Mouse (Mus musculus): ENCODE results near the gene Gm5134. TPM values are rescaled to one million over a fixed set of nuclear protein-coding genes. Genes with fewer than 3 reads are reported as not detected.

Gm5134 gene
- total and polyA plus RNA-seq, 3 experiments = not detected

DNA sequence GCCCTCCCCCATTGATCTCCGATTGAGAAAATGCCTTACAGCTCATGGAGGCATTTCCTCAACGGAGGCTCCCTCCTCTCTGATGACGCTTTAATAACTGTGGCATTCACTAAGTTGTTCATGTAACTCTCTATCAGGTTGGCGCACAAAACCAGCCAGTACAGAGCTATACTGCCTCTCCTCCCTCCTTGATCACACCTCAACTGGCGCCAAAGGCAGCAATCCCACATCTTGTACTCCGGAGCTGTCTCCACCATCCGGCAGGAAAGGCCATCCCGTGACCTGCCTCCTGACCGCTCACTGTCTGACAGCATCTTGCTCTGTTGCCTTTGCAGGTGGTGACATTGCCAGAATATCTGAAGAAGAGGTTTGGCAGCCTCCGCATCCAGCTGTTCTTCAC lies 19.5 kb downstream of the Gm5134 start:
- Histone ChIP-seq H3K27me3 (ENCODE audit: control insufficient read depth in 1 of 2, insufficient read depth in 2 of 2, low read length in 2 of 2) (peaks cover 3 to 8% of the 10 kb centered on the region in 2 experiments; a peak in 3 of 4 replicates), H3K27ac (ENCODE audit: control insufficient read depth, low read depth, low read length) (no peak overlapping the region), H3K79me2 (ENCODE audit: control insufficient read depth, insufficient read depth, low read length, poor library complexity) (no peaks in the 10 kb centered on the region), H3K4me1 (ENCODE audit: control insufficient read depth in 1 of 2, insufficient read depth in 2 of 2, low read length in 2 of 2) (no peaks in the 10 kb centered on the region), H3K9me3 (replicated peaks; ENCODE audit: insufficient read depth, low read length) (no peaks in the 10 kb centered on the region), H3K36me3 (ENCODE audit: control insufficient read depth in 1 of 2, insufficient read depth in 2 of 2, low read length in 2 of 2) (no peaks in the 10 kb centered on the region), H3K4me3 (ENCODE audit: control insufficient read depth in 1 of 2, insufficient read depth in 1 of 2, low read depth in 2 of 2, low read length in 2 of 2) (no peak overlapping the region), H3K9ac (ENCODE audit: control insufficient read depth, low read depth, low read length, poor library complexity, severe bottlenecking) (no peak overlapping the region)
- no peak for DNase-seq (ENCODE audit: low read depth, low spot score)
- TF ChIP-seq RAD21 (IDR thresholded peaks at IDR 0.05; ENCODE audit: low read depth, low read length) = no peak
- no peak for TF ChIP-seq UBTF (IDR thresholded peaks at IDR 0.05; ENCODE audit: borderline replicate concordance, insufficient read depth, low read depth, low read length)
- no peak for TF ChIP-seq MEF2A (IDR thresholded peaks at IDR 0.05; ENCODE audit: extremely low read depth, insufficient replicate concordance, low read depth, low read length, poor library complexity, severe bottlenecking)
- TF ChIP-seq JUND (IDR thresholded peaks at IDR 0.05; ENCODE audit: low read depth, low read length) = no peak
- no peak for TF ChIP-seq KAT2A (conservative IDR thresholded peaks at IDR 0.05; ENCODE audit: low read depth, low read length)
- no peak for TF ChIP-seq RCOR1 (IDR thresholded peaks at IDR 0.05; ENCODE audit: low read depth, low read length)
- no peak for TF ChIP-seq NRF1 (IDR thresholded peaks at IDR 0.05; ENCODE audit: insufficient read depth, low read depth, low read length, poor library complexity, severe bottlenecking)
- TF ChIP-seq USF2 (IDR thresholded peaks at IDR 0.05; ENCODE audit: borderline replicate concordance in 1 of 2, insufficient read depth in 1 of 2, low read depth in 1 of 2, low read length in 2 of 2) = no peak
- TF ChIP-seq BHLHE40 (IDR thresholded peaks at IDR 0.05; ENCODE audit: borderline replicate concordance, low read depth, low read length) = no peak
- TF ChIP-seq POLR2A (IDR thresholded peaks at IDR 0.05; ENCODE audit: control insufficient read depth in 1 of 2, insufficient read depth in 1 of 2, low read depth in 1 of 2, low read length in 2 of 2, poor library complexity in 1 of 2) = no peak
- TF ChIP-seq ZKSCAN1 (IDR thresholded peaks at IDR 0.05; ENCODE audit: low read depth, low read length) = no peak
- no peak for TF ChIP-seq ZC3H11A (IDR thresholded peaks at IDR 0.05; ENCODE audit: low read depth, low read length)
- no peak for TF ChIP-seq MAZ (IDR thresholded peaks at IDR 0.05; ENCODE audit: low read depth, low read length)
- no peak for TF ChIP-seq GABPA (IDR thresholded peaks at IDR 0.05; ENCODE audit: low read depth, low read length)

- no peaks in the 10 kb centered on the region for H3K4me1 ChIP-seq (ENCODE audit: control insufficient read depth in 1 of 2, insufficient read depth in 2 of 2, low read length in 2 of 2)
- peak; percentile 66 for DNase-seq (ENCODE audit: low read depth, low spot score)
- no peaks in the 10 kb centered on the region for H3K9me3 ChIP-seq (replicated peaks; ENCODE audit: insufficient read depth, low read length)
- no peaks in the 10 kb centered on the region for H3K79me2 ChIP-seq (ENCODE audit: control insufficient read depth, insufficient read depth, low read length, poor library complexity)
- no peak overlapping the region for H3K4me3 ChIP-seq (ENCODE audit: control insufficient read depth in 1 of 2, insufficient read depth in 1 of 2, low read depth in 2 of 2, low read length in 2 of 2)
- no peak overlapping the region for H3K9ac ChIP-seq (ENCODE audit: control insufficient read depth, low read depth, low read length, poor library complexity, severe bottlenecking)
- TF ChIP-seq MEF2A (IDR thresholded peaks at IDR 0.05; ENCODE audit: extremely low read depth, insufficient replicate concordance, low read depth, low read length, poor library complexity, severe bottlenecking) (no peak), EP300 (IDR thresholded peaks at IDR 0.05; ENCODE audit: low read depth in 1 of 2, low read length in 2 of 2) (no peak), CTCF (IDR thresholded peaks at IDR 0.05 in 2 of 3, conservative IDR thresholded peaks at IDR 0.05 in 1 of 3; ENCODE audit: control insufficient read depth in 1 of 3, insufficient read depth in 1 of 3, low read depth in 2 of 3, low read length in 3 of 3, poor library complexity in 1 of 3, severe bottlenecking in 1 of 3) (peak; percentile 69 to 96 (median 73)), ZMIZ1 (IDR thresholded peaks at IDR 0.05; ENCODE audit: low read depth, low read length) (no peak), RAD21 (IDR thresholded peaks at IDR 0.05; ENCODE audit: low read depth, low read length) (peak; percentile 29), TBP (IDR thresholded peaks at IDR 0.05; ENCODE audit: low read depth, low read length) (no peak), RCOR1 (IDR thresholded peaks at IDR 0.05; ENCODE audit: low read depth, low read length) (no peak), ZC3H11A (IDR thresholded peaks at IDR 0.05; ENCODE audit: low read depth, low read length) (peak; percentile 35), USF2 (IDR thresholded peaks at IDR 0.05; ENCODE audit: borderline replicate concordance in 1 of 2, insufficient read depth in 1 of 2, low read depth in 1 of 2, low read length in 2 of 2) (no peak), ZNF384 (IDR thresholded peaks at IDR 0.05; ENCODE audit: low read depth, low read length) (peak; percentile 34; the same call in 1 of the 2 replicates), CHD1 (IDR thresholded peaks at IDR 0.05; ENCODE audit: low read depth, low read length) (no peak), SMC3 (IDR thresholded peaks at IDR 0.05; ENCODE audit: low read depth, low read length) (peak; percentile 68), SIN3A (IDR thresholded peaks at IDR 0.05; ENCODE audit: low read length) (no peak), MAFK (IDR thresholded peaks at IDR 0.05; ENCODE audit: borderline replicate concordance, low read depth, low read length) (no peak), MYC (IDR thresholded peaks at IDR 0.05; ENCODE audit: low read depth, low read length) (0 out of 2 replicates have a peak, but pooled peaks have one; percentile 42), JUND (IDR thresholded peaks at IDR 0.05; ENCODE audit: low read depth, low read length) (peak; percentile 61; the same call in 1 of the 2 replicates)
- H3K36me3 ChIP-seq (ENCODE audit: control insufficient read depth in 1 of 2, insufficient read depth in 2 of 2, low read length in 2 of 2) = no peaks in the 10 kb centered on the region
- peaks cover 2 to 9% of the 10 kb centered on the region in 2 experiments; a peak in 3 of 4 replicates for H3K27me3 ChIP-seq (ENCODE audit: control insufficient read depth in 1 of 2, insufficient read depth in 2 of 2, low read length in 2 of 2)
- no peak overlapping the region for H3K27ac ChIP-seq (ENCODE audit: control insufficient read depth, low read depth, low read length)
These were observed 20.9 kb downstream of the Gm5134 start for GRCm38 (mm10) chr10:75975216-75975615.
